Mouse (Mus musculus) erythroid progenitor cell, adult 5-6 weeks (primary cell): ENCODE results near the gene Tuba1b. TPM values are rescaled to one million over a fixed set of nuclear protein-coding genes. Genes with fewer than 3 reads are reported as not detected.
"Not testable (repeated sequence)": the region's sequence is repeated elsewhere in the genome, so short reads cannot be mapped to it uniquely, and the experiment has no call there.

Experiments used
- ATAC-seq: replicated peaks from 2 replicates; pipeline ENCODE4 v1.8.0; 2016; ENCODE audit warnings: moderate number of reproducible peaks, mild to moderate bottlenecking, moderate TSS enrichment, inconsistent platforms; ENCODE audit not compliant: poor library complexity, low FRiP score, severe bottlenecking
- total RNA-seq, 2 experiments: library from RNA; stranded (forward) in 1 of 2; stranded (reverse) in 1 of 2; fragments of 150-400 nt in 1 of 2; fragments of 186-747, 209-891 nt in 1 of 2; gene quantifications; 2 replicates each; pipeline versions ENCODE4 v1.2.3 to v1.2.4; 2015 to 2017; ENCODE audit warnings: low replicate concordance in 2 of 2

The Tuba1b gene
- total RNA-seq, 2 experiments from 2014 or later: 670 to 2,754 TPM

- ATAC-seq: no peak
Observed at GRCm38 (mm10) chr15:98955324-98955723, 21.0 kb upstream of the Tuba1b start.

DNA sequence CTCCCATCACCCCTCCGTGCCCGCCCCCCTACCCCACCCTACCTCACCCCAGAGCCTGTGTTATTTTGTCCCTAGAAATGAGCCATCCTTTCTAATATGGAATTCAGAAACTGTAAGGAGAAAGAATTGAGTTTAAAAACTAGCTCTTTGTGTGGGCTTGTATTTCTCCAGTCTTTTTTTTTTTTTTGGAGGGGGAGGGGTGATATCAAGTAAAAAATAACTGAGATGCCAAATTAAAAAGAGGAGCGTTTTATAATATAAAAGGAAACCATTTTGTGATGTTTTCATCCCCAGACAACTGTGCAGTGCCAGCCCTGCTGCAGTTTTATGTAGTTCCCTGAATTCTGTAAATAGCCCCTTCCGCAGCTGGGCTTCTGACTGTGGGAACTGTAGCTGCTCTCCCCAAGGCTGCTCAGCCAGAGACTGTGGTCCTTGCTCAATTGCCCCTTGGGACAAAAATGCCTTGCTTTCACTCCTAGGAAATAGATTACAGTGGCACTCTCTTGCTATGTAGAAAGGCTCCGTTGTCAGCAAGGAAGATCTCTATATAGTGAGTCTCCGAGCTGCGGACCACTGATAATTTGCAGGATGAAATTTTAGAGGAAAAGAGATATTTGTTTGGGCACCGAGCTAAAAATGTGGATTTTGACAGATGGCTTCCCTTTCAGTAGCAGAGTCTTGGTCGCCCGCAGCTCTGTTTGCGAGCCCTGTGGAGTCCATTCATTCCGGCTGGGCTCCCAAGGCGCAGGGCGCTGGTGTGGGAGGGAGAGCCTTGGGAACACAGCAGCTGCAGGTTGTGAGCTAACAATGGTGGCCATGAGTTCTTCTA, 20.3 kb upstream of the Tuba1b start:
- no peak for ATAC-seq

DNA sequence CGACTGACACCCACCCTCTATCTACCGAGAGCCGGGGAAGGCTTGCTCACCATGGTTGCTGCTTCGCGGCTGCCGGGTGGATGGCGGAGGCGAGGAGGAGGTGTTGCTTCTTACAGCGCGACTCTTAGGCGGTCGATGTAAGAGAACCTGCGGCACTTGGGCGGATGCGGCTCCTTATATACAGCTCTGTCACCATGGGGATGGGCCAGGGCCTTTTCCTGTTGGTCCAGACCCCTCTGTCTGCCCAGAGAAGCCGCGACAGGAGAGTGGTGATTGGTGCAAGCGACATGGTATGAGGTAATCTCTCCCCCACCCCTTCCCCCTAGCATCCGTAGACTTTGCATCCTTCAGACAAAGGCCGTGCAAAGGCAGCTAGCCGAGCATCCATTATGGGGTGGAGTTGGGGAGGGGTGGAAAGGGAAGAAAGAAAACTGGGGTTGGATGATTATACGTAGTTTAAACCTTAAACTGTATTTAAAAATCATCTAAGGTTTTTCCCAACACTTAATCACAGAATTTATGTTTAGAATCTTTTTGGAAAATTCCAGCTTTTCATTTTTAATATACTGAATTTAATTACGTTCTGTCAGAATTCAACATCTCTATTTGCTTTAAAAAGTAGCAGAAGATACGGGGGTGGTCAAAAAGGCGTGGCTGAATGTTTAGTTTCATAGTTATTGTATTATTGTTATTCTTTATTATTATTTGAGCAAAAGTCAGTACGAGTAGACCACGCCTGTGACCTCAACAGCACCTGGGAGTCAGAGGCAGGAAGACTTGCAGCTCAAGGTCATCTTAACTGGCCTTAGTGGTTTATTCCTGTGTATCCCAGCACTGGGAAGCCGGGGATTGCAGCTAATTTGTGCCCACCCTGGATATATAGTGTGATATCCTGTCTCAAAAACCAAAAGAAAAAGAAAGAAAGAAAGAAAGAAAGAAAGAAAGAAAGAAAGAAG, 19.3 kb upstream of the Tuba1b start, which contains the start of the genes Gm49450 and Tuba1a:
Gm49450 (minus strand) TSS at position 151 of the 956 bp plus-strand sequence.
Tuba1a (minus strand) TSS at position 303 of the 956 bp plus-strand sequence.
- ATAC-seq: peak; percentile 77

DNA sequence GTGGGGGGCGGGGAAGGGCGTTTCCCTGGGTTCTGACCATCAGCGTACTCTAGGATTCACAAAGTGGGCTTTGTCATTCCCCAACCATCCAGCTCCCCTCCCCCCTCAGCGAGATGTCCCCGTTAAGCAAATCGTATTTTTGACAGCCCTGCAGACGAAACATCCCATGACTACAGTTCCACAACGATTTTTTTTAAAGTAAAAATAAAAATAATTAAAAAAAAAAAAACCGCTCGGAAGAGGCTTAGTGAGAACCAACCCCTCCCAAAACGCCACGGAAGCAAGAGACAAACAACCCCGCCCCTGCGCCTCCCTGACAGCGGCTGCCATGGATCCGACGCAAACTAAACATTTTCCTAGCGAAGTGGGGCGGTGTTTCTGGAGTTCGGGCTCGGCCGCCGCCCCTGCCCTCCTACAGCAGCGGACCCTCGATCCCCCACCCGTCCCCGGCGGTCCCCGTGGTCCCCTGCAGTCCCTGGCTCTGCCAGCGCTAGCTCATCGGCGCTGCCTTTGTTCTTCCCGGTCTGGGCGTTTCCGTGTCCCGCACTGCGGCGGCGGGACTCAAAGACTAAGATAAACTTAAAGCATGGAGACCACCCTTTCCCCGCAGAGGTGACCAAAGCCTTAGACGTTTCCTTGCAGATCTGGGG, 18.5 kb upstream of the Tuba1b start:
- ATAC-seq: peak; percentile 84

- no peak for ATAC-seq
Observed at GRCm38 (mm10) chr15:98952063-98952455, 17.7 kb upstream of the Tuba1b start.

DNA sequence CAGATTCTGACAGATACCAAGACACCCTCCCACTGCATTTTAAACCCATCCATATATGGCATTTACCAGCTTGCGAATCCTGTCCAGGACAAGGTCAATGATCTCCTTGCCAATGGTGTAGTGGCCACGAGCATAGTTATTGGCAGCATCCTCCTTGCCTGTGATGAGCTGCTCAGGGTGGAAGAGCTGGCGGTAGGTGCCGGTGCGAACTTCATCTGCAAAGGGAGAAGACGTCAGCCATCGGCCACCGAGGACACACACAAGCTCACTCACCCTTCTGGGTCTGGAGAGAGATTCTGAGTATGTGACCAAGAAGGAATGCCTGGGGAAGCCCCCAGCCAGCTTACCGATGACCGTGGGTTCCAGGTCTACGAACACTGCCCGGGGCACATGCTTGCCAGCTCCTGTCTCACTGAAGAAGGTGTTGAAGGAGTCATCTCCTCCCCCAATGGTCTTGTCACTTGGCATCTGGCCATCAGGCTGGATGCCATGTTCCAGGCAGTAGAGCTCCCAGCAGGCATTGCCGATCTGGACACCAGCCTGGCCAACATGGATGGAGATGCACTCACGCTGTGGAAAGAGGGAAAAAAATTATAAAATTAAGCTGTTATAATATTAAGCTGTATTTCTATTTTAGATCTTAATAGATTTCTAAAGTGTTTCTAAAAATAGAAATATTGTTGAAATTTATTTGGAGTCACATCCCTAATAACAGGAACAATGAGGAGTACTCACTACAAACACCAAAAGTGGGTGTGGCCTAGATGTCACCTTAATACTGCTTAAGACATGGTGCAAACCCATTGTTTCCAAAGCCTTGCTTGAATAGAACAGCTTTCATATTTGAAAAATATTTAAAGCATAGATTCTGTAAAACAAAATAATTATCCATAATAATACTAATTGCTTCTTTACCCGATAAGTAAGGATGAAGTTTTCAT, 17.0 kb upstream of the Tuba1b start:
- not testable (repeated sequence) for ATAC-seq

- ATAC-seq: no peak
Observed at GRCm38 (mm10) chr15:98949607-98949892, 15.2 kb upstream of the Tuba1b start.

GRCm38 (mm10) chr15:98948857-98949606, 14.7 kb upstream of the Tuba1b start:
- ATAC-seq: no peak

GRCm38 (mm10) chr15:98948382-98948781, 14.0 kb upstream of the Tuba1b start:
- no peak for ATAC-seq

GRCm38 (mm10) chr15:98947884-98948283, 13.5 kb upstream of the Tuba1b start:
- ATAC-seq: no peak

GRCm38 (mm10) chr15:98943133-98943532, 8.8 kb upstream of the Tuba1b start:
- no peak for ATAC-seq

DNA sequence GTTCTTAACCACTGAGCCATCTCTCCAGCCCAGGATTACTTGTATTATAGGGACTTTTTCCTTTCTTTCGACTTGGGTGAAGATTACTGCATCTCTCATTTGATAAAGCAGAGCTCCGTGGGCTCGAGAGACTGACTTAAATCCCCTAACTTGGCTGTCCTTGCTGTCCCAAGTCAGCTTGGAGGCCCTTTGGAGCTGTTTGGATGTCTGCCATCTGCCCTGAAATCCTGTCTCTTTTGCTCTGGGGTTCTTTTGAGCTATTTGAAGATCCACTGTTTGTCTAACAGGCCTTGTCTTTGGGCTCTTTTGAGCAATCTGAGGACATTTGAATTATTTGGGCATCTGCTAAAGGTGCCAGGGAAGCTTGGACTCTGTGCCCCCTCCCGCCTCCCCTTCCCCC, 7.7 kb upstream of the Tuba1b start:
- ATAC-seq: no peak

- ATAC-seq: no peak
Observed at GRCm38 (mm10) chr15:98941539-98941938, 7.2 kb upstream of the Tuba1b start.

GRCm38 (mm10) chr15:98940816-98941215, 6.5 kb upstream of the Tuba1b start:
- ATAC-seq: no peak

DNA sequence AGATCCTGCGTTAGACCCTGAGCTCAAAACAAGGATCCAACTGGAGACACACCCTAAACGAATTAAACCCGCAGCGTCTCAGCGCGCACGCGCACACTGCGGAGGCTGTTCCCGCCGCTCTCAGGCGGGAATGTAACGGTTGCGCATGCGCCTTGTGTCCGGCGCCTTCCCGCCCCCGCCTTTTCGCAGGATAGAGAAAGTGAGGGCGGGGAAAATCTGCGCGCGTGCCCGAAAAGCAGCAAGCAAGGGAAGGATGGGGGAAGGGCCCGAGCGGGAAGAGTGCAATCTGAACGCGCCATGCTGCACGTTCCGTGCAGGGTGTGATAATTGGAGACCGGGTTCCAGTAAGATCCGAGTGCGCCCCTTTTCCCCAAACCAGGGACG, 540 bp downstream of the Tuba1b start:
- peak; percentile 85 for ATAC-seq

- ATAC-seq: 0 out of 2 replicates have a peak, but pooled peaks have one; percentile 2
Observed at GRCm38 (mm10) chr15:98933004-98933671, 1.2 kb downstream of the Tuba1b start.

DNA sequence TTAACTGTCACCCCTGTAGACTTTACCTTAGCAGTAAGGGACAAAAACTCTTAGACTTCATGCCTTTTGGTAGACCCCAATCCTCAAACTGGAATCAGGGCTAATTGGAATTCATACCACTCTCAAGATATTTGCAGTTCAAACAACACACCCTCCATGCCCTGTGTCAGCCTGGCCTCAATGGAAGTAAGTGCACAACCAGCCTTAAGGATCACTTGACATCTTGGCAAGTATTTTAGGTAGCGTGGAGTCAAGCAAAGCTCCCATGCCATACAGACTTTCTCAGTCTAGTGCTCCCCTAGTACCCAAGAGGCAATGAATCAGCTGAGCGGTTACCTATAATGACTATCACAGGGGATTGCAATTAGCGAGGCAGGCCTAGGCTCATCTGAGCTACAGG, 3.4 kb downstream of the Tuba1b start:
- ATAC-seq: no peak
